Mouse (Mus musculus): ENCODE results near the gene Men1.

The Men1 gene

DNA sequence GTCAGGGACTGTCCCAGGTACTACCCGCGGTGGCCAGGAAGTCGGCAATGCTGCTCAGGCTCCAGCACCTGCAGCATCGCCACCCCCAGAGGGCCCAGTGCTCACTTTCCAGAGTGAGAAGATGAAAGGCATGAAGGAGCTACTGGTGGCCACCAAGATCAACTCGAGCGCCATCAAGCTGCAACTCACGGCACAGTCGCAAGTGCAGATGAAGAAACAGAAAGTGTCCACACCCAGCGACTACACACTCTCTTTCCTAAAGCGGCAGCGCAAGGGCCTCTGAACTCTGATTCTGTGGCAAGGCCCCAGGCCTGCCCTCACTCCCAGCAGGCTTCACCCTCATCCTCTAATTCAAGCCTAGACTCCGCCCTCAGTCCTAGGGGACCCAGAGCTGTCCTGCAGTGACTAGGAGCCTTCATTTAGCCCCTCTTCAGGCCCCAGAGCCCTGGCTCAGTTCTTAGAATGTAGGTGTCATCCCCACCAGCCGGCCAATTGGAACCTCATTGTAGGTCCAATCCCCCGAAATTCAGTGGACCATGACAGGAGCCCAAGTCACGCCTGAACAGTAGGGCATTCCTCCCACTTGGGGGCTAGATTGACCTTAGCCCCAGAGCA lies 5.2 kb downstream of the Men1 start:
- peak; percentile 56 for DNase-seq (ENCODE audit: low read depth)

- peak; percentile 87 for DNase-seq (ENCODE audit: low read depth)
Measured at GRCm38 (mm10) chr19:6340524-6341452, 6.0 kb downstream of the Men1 start, which contains the start of gene Map4k2. Map4k2 (plus strand) TSS chr19:6341135.

- no peak for DNase-seq (ENCODE audit: low read depth)
Measured at GRCm38 (mm10) chr19:6341453-6342077, 6.8 kb downstream of the Men1 start.

DNA sequence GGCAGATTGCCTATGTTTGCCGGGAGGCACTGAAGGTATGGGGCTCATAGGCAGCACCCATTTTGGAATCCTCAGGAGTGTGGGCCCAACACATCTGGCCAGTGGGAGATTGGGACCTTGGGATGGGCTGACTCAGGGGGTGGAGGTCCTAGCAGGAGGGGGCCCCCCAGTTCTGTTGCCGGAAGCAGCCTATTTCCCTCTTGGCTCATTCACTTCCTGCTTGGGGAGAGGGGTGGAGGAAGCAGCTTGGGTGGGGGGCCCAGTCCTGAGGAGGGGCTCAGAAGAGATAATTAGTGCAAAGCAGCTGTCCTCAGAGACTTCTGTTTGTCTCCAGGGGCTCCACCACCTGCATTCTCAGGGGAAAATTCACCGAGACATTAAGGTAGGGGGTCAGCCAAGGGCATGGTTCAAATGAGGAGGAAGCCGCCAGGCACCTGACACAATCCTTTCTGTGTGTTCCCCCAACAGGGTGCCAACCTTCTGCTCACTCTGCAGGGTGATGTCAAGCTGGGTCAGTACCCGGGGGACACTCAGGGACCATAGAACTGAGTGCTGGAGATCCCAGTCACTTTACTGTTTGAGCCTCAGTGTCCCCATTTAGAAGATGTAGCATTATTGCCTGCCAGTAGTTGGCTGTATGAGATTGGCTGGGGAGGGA lies 7.6 kb downstream of the Men1 start:
- no peak for DNase-seq (ENCODE audit: low read depth)

DNA sequence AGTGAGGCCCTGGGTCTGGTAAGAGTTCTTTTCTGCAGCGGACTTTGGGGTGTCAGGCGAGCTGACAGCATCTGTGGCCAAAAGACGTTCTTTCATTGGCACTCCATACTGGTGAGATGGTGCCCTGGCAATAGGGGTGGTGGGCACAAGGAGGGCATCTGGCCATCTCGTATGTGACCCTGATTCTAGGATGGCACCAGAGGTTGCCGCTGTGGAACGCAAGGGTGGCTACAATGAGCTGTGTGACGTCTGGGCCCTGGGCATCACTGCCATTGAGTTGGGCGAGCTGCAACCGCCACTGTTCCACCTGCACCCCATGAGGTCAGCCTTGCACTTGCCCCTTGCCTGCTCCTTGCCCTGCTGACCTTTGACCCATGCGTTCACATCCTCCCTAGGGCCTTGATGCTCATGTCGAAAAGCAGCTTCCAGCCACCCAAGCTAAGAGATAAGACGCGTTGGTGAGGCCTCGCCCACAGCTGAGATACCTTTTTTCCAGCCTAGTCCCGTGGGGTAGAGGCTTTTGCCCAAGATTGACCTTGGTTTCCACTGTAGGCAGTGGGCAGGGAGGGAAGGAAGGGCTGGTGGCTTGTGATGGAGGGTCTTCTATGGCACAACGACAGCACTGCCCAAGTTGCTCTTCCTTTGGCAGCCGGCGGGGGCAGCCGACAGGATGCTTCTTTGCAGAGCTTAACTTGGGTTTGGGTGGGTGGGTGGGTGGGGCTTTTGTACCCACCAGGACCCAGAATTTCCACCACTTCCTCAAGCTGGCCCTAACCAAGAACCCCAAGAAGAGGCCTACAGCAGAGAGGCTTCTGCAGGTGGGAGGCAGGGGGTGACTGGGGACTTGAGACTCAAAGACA lies 8.5 kb downstream of the Men1 start:
- no peak for DNase-seq (ENCODE audit: low read depth)

DNA sequence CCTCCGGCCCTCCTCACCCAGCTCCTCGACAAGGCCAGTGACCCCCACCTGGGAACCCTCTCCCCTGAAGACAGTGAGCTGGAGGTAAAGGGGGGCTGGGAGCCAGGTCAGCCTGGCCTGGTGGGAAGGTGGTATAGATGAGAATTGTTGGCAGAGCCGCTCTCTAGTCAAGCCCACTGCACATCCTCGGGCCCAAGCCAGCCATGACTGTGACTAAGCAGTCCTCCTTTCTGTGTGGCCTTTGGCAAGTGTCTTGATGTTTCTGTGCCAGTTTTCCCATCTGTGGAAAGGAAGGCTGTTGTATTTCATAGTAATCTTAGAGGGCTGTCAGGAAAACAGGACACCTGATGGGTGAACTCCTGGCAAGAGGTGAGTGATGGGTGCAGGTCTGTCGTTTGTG lies 9.2 kb downstream of the Men1 start:
- no peak for DNase-seq (ENCODE audit: low read depth)

DNA sequence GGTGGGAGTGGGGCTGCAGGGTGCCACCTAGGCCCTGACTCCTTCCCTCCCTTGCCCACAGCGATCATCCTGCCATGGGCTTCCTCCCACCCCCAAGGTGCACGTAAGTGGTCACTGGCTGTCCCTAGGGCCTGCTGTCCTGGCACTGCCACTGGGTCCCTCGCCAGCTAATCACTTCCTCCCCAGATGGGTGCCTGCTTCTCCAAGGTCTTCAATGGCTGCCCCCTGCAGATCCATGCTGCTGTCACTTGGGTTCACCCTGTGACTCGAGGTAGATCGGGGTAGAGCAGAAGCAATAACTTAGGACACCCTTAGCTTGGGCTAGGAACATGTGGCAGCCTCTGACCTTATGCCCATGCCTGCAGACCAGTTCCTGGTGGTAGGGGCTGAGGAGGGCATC lies 11.2 kb downstream of the Men1 start:
- no peak for DNase-seq (ENCODE audit: low read depth)

- no peak for DNase-seq (ENCODE audit: low read depth)
Measured at GRCm38 (mm10) chr19:6346661-6347060, 11.9 kb downstream of the Men1 start.

DNA sequence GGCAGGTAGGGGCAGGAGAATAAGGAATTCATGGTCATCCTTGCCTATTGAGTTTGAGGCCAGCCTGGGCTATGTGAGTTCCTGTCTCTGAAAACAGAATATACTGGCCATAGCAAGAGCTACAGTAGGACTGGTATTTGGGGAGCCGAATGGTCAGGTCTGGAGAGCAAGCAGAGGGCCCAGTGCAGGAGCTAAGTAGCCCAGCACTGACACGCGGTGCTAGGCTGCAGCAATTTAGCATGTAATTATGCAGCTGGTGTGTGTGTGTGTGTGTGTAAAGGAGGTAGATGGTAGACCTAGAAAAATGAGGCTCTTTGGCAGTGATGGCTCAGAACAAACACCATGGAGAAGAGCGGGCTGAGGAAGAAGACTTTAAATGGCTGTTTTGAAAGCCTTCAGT lies 12.8 kb downstream of the Men1 start:
- DNase-seq (ENCODE audit: low read depth), result no peak

DNA sequence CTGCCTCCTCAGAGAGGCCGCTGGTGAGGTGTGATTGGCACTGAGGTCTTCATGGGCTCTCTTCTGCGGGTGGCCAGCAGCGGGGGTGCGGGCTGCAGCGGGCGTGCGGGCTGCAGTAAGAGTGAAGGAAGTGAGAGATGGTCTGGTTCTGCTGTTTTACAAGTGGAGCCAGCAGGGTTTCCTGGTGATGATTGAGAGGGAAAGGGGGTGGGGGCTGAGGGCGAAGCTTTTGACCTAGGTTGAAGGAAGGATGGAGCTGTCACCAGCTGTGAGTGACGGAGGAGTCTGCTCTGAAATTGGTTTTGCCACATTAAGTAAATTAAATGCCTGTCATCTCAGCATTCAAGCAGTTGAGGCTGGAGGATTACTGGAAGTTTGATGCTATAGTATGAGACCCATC lies 13.9 kb downstream of the Men1 start:
- DNase-seq (ENCODE audit: low read depth), result peak; percentile 50

- DNase-seq (ENCODE audit: low read depth), result peak; percentile 79
Measured at GRCm38 (mm10) chr19:6349215-6349983, 14.6 kb downstream of the Men1 start.

- DNase-seq (ENCODE audit: low read depth), result no peak
Measured at GRCm38 (mm10) chr19:6351431-6352106, 16.8 kb downstream of the Men1 start.

DNA sequence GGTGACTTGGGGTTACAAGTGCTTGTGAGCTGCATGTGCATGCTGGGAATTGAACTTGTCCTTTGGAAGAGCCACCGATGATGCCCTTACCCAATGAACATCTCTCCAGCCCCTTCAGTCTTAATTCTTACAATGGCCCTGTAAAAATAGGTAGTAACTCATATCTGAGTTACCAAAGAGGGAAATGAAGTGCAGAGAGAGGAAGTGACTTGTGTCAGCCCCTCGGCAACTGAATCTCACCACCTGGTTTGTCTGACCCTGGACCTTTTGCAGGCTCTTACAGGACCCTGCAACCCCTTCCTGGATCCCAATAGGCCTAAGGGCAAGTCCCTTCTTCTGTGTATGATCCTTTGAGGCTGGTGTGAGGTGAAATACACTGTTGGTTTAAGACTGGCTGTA lies 17.3 kb downstream of the Men1 start:
- peak; percentile 40 for DNase-seq (ENCODE audit: low read depth)

DNA sequence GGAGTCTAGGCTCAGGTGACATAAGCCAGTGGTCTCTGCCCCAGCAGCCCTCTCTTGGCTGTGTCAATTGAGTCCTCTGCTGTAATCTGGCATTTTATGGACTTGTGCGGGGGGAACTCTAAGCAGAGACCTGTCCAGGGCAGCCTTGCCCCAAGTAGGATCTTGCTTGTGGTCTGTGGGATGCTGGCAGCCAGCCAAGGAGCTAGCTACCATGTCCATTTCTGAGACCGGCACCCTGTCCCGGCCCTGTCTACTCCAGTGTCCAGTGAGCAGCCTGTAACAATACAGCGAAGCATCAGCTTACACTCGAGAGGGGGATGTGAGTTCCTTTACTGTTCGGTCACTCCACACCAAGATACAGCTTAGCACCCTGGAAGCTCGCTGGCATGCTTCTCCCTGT lies 19.3 kb downstream of the Men1 start:
- DNase-seq (ENCODE audit: low read depth), result no peak

DNA sequence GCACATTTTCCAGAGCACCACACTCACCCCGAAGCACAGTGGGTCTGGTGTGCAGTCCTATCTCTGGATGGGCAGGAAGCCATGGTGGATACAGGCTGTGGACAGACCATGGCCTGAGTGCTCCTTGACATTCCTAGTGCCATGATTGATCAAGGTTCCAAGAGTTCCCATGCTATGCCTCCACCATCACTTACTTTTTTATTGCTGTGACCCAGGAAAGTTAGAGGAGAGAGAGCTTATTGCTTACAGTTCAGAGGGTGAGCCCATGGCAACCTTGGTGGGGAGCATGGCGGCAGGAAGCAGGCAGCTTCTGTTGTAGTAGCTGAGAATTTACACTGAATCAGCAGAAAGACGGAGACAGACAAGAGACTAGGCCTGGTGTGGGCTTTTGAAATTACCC lies 26.5 kb downstream of the Men1 start:
- no peak for DNase-seq (ENCODE audit: low read depth)

DNA sequence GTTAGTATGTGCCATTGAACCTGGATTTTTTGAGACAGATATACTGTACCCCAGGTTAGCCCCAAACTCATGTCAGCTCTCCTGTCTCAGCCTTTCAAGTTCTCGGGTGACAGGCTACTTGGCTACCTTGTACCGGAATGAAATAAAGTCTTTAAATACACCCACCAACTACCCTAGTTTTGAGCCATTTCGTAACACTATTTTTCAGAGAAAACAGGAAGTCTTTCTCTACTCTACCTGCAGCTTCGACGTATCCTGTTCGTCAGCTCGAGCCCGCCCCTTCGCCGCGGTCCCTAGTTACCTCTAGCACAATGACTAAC lies 28.3 kb downstream of the Men1 start:
- DNase-seq (ENCODE audit: low read depth), result no peak

- DNase-seq (ENCODE audit: low read depth), result peak; percentile 100
Measured at GRCm38 (mm10) chr19:6363411-6364240, 28.8 kb downstream of the Men1 start, which contains the start of gene Sf1. Sf1 (plus strand) TSS chr19:6363690.

DNA sequence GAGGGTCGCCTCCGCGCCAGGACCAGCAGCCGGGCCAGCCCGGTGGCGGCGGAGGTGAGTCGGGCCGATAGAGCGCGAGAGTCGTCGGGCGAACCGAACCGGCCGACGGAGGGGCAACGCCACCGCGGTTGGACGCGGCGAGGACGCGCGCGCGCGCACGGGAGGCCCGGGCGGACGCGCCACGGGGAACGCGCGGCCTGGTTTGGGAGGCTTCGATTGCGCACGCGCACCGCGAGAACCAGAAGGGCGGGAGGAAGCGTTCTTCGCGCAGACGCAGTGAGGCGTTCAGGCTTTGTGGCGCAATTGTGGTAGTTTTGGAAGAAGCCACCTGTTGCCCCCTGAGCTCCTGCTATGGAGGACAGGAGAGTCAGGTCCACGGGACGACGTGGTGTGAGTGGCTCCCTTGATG lies 29.5 kb downstream of the Men1 start:
- peak; percentile 89 for DNase-seq (ENCODE audit: low read depth)

DNA sequence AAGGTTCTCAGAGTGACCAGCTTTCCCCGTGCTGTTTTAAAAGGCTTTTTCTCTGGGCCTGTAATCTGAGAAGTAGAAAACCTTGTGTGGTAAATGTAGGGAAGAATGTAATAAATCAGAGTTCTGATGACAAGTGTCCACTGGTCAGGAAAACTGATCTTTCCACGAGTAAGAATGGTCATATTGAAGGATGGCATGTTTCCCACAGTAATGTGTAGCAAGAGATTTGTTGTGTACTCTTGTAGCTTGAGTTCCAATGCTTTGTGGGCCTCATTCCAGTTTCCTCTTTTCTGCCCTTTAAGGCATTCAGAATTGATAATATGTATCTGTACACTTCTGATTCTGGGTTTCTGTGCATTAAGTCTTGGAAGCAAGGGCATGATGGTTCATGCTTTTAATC lies 30.1 kb downstream of the Men1 start:
- DNase-seq (ENCODE audit: low read depth), result peak; percentile 28
